Mouse (Mus musculus): ENCODE measurements at regions not wholly inside any gene's neighbourhood (a gene's known extent, or its start where the extent isn't known, plus 50 kb on each side); places are given as distances from the start of the nearest gene placed in this dataset.

DNA sequence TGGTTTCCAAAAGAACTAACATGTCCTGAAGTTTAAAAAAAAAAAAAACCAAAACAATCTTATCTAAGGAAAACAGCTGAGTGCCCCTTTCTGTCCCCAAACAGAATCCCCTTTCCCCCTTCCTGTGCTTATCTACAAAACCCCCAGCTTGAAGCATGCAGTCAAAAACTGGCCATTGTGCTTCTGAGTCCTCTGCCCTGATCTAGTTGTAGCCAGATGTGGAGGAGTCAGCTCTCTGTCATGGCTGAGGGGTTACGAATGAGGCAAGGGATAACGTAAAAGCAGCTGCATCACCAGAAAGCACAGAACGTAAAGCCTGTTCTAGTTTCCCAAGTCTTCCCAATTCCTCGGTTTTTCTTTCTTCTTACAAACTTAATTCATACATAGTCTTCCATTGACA is 164.3 kb upstream of the Tbc1d2b start:
- Histone ChIP-seq H3K27me3 (no peaks in the 10 kb centered on the region), H3K27ac (replicated peaks) (no peak overlapping the region), H3K4me1 (no peaks in the 10 kb centered on the region), H3K4me3 (no peak overlapping the region), H3K9me3 (no peaks in the 10 kb centered on the region), H3K36me3 (no peaks in the 10 kb centered on the region), H3K9ac (replicated peaks) (no peak overlapping the region), H3K4me2 (replicated peaks) (no peak overlapping the region)
- ATAC-seq (replicated peaks): no peak
- WGBS: 57% methylated on average over 4 of the region's 4 CpGs

DNA sequence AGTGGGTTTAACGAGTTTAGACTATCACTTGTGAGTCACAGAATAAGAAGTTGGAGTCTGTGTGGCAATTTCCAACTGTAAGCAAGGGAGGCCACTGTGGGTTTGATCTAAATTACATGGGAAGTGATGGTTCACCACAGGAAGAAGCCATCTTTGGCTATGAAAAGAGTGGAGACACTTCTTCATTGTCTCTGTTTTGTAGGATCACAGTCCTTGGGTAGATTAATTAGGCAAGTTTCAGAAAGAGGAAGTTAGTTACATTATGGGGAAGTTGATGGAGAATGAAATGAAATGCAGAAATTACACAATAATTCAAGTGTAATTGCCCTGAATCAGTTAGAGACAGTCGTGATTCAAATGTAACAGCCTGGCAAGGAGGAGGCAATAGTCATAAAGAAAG is 160.3 kb upstream of the Tbc1d2b start:
- Histone ChIP-seq H3K27ac (replicated peaks) (no peak overlapping the region), H3K36me3 (no peaks in the 10 kb centered on the region), H3K9ac (replicated peaks) (no peak overlapping the region), H3K9me3 (no peaks in the 10 kb centered on the region), H3K27me3 (no peaks in the 10 kb centered on the region), H3K4me3 (no peak overlapping the region), H3K4me1 (no peaks in the 10 kb centered on the region), H3K4me2 (replicated peaks) (no peak overlapping the region)
- 75% methylated on average over 2 of the region's 2 CpGs for WGBS
- ATAC-seq (replicated peaks): no peak

DNA sequence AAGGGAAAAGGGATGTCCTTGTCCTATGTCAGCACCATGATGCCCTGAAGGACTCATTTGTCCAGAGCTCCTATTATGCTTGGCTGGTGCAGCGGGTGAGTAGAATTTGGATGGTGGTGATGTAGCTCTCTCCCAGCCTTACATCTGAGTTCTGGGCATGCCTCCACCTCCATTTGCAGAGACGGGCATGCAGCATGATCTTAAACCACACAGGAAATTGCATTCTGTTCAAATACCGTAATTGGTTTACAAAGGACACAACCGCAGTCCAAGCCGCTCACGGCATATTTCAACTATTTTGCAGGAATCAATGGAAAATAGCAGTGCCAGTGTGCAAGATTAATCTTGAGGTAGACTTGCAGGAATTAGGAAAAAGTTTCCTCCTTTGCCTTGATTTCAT is 151.1 kb upstream of the Tbc1d2b start:
- H3K4me3 ChIP-seq: no peak overlapping the region
- no peak overlapping the region for H3K4me2 ChIP-seq (replicated peaks)
- WGBS: 90% methylated on average over 6 of the region's 6 CpGs
- no peaks in the 10 kb centered on the region for H3K36me3 ChIP-seq
- no peaks in the 10 kb centered on the region for H3K4me1 ChIP-seq
- no peaks in the 10 kb centered on the region for H3K9me3 ChIP-seq
- H3K9ac ChIP-seq (replicated peaks): no peak overlapping the region
- ATAC-seq (replicated peaks): no peak
- no peaks in the 10 kb centered on the region for H3K27me3 ChIP-seq
- H3K27ac ChIP-seq (replicated peaks): no peak overlapping the region

DNA sequence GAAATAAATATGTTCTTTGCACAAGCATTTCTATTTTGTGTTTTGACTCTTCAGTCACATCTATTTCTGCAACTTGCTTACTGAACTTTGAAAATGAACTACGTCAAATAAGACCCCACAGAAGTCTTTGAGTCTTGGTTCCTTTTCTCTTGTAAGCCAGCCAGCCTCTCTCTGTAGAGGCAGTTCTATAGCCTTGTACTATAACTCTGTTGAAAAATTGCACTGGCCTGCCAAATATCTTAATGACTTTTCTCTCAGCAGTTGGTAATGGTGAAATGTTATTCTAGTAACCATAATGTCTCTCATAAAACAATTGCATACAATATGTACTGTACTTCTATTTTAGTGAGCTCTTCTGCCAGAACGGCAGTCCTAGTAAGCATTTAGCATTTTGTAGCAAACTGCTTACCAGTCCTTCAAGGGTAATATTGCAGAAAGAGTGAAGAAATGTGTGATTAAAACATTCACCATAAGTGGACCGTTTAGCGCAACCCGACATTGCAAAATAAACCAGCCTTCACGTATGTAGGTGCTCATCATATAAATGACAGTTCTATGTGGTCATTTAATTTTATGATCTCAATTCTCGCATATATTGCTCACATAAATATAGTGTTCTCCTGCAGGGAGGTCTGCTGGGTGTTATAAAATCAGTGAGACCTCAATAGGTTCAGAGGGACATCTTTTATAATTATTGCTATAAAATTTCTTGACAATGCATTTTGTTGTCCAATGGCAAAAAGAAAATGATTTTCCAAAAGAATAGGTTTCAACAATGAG is 149.3 kb upstream of the Tbc1d2b start:
- Histone ChIP-seq H3K36me3 (no peaks in the 10 kb centered on the region), H3K9me3 (no peaks in the 10 kb centered on the region), H3K4me1 (no peaks in the 10 kb centered on the region), H3K9ac (replicated peaks) (no peak overlapping the region), H3K4me2 (replicated peaks) (no peak overlapping the region), H3K27me3 (no peaks in the 10 kb centered on the region), H3K27ac (replicated peaks) (no peak overlapping the region), H3K4me3 (no peak overlapping the region)
- 93% methylated on average over 7 of the region's 7 CpGs for WGBS
- no peak for ATAC-seq (replicated peaks)

DNA sequence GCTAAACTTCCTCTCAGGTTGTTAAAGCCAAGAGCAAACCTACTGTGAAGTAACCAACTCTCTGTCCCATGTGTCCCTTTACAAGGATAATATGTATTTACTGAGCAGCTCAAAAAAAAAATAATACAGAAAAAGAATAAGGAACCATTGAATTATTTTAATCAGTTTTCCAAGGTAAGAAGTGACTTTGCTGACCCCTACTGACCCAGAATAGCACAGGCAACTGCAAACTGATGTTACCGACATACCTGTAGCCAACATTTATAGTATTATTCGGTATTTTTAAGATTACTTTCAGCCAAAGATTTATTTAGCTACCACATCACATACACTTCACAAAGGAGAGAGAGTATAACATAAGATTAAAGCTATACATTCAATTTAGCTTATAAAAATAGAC is 138.2 kb upstream of the Tbc1d2b start:
- Histone ChIP-seq H3K27me3 (no peaks in the 10 kb centered on the region), H3K4me2 (replicated peaks) (no peak overlapping the region), H3K36me3 (no peaks in the 10 kb centered on the region), H3K9ac (replicated peaks) (no peak overlapping the region), H3K4me1 (no peaks in the 10 kb centered on the region), H3K27ac (replicated peaks) (no peak overlapping the region), H3K9me3 (no peaks in the 10 kb centered on the region), H3K4me3 (no peak overlapping the region)
- 77% methylated on average over 2 of the region's 2 CpGs for WGBS
- ATAC-seq (replicated peaks): no peak

DNA sequence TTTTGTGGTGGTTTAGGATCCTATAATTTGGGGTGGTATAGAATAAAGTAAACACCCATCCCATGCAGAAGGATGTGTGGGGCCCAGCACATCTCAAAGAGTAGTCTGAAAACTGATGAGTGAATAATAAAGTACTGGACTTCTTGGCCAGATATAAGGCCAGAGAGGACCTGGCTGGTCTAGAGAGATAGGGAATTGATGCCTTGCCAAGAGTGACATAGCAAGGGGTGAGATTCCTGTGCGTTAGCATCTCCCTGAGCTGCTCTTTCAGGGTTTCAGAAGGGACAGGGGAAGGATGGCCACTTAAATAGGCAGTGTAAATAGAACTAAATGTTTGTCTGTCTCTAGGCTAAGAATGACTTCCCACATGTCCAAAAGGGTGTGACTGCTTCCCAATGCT is 137.0 kb upstream of the Tbc1d2b start:
- Histone ChIP-seq H3K4me1 (no peaks in the 10 kb centered on the region), H3K9me3 (no peaks in the 10 kb centered on the region), H3K9ac (replicated peaks) (no peak overlapping the region), H3K4me2 (replicated peaks) (no peak overlapping the region), H3K36me3 (no peaks in the 10 kb centered on the region), H3K27ac (replicated peaks) (no peak overlapping the region), H3K4me3 (no peak overlapping the region), H3K27me3 (no peaks in the 10 kb centered on the region)
- 73% methylated on average over 1 of the region's 1 CpGs for whole genome bisulfite sequencing
- ATAC-seq (replicated peaks): no peak

DNA sequence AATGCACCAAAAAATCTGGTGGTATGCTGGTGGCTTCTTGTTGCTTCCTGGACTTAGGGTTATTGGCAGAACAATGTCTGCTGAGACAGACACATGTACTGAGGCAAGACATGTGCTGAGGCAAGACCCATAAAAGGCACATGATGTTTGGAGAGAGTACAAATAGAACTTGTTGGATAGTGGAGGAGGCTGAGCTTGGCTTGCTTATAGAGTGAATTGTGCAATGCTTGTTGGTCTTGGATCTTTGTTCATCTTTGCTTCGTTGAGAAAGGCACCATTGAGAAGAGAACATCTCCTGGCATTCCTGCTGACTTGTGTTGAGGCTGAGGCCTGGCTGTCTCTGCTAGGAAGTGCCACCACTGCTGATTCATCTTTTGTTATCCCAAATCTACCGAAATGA is 117.8 kb upstream of the Tbc1d2b start:
- WGBS: 83% methylated on average over 2 of the region's 2 CpGs
- Histone ChIP-seq H3K9me3 (no peaks in the 10 kb centered on the region), H3K27ac (replicated peaks) (no peak overlapping the region), H3K4me2 (replicated peaks) (no peak overlapping the region), H3K36me3 (no peaks in the 10 kb centered on the region), H3K4me1 (no peaks in the 10 kb centered on the region), H3K4me3 (no peak overlapping the region), H3K9ac (replicated peaks) (no peak overlapping the region), H3K27me3 (no peaks in the 10 kb centered on the region)
- ATAC-seq (replicated peaks): no peak

DNA sequence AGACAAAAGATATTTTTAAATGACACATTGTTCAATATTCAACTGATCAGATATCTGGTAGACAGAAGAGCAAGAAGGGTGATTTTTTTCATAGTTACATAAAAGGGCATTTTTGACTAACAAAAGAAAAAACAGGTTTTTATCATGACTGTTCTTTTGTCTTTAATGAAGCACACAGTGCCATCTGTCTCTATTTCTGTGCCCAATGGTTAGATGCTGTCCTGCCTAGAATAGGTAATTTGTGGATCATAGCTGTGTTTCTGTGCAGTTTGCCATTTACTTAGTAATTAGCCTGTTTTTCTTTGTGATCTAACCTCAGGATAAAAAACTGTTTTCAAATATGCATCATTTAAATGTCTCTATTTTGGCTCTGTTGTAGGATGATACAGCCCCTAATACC is 114.4 kb upstream of the Tbc1d2b start:
- Histone ChIP-seq H3K27me3 (no peaks in the 10 kb centered on the region), H3K4me1 (no peaks in the 10 kb centered on the region)
- ATAC-seq (replicated peaks): no peak

DNA sequence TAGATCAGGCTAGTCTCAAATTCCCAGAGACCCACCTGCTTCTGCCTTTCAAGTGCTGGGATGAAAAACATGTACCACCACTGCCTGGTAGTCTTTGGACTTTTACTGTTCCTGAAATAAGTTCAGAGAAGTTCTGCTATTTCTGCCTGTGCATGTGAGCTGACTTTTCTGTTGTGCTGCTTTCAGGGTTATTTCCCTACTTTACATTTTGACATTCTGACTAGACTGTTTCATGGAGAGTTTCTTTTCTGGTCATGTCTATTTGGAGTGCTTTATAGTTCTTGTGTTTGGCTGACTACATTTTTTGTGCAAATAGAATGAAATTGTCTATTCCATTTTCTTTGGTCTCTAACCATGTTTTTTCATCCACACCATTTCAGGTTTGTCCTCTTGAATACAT is 109.5 kb upstream of the Tbc1d2b start:
- Histone ChIP-seq H3K4me1 (no peaks in the 10 kb centered on the region), H3K36me3 (no peaks in the 10 kb centered on the region), H3K4me3 (no peak overlapping the region), H3K4me2 (replicated peaks) (no peak overlapping the region), H3K9me3 (no peaks in the 10 kb centered on the region), H3K27me3 (no peaks in the 10 kb centered on the region), H3K9ac (replicated peaks) (no peak overlapping the region), H3K27ac (replicated peaks) (no peak overlapping the region)
- ATAC-seq (replicated peaks): no peak

More for the DNA sequence above, 114.4 kb upstream of the Tbc1d2b start:
- Histone ChIP-seq H3K9ac (replicated peaks) (no peak overlapping the region), H3K4me2 (replicated peaks) (no peak overlapping the region), H3K4me3 (no peak overlapping the region), H3K36me3 (no peaks in the 10 kb centered on the region), H3K27ac (replicated peaks) (no peak overlapping the region), H3K9me3 (no peaks in the 10 kb centered on the region)

DNA sequence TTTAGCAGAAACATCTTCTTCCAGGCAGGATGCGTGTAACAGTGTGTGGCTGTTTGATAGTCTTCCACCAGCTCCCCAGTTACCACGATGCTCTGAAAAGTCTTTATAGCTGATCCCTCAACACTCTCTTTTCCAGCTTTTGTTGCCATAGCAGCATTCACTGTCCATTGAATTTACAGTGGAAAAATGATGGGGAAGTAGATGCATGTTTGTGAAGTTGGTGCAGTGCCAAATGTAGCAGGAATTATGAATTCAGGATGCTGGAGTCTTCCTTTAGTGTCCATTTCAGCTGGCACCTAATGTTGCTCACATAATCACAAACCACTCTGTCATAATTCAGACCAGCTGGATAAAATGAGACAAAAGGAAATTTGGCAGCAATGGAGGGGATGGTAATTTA is 99.0 kb upstream of the Tbc1d2b start:
- Histone ChIP-seq H3K27ac (replicated peaks) (0 out of 2 replicates have a peak overlapping the region, but pooled peaks have one; percentile 7), H3K4me3 (no peak overlapping the region), H3K9ac (replicated peaks) (no peak overlapping the region), H3K9me3 (no peaks in the 10 kb centered on the region), H3K36me3 (no peaks in the 10 kb centered on the region), H3K4me1 (no peaks in the 10 kb centered on the region), H3K27me3 (no peaks in the 10 kb centered on the region), H3K4me2 (replicated peaks) (no peak overlapping the region)
- ATAC-seq (replicated peaks): peak; percentile 87
- 58% methylated on average over 2 of the region's 2 CpGs for WGBS

DNA sequence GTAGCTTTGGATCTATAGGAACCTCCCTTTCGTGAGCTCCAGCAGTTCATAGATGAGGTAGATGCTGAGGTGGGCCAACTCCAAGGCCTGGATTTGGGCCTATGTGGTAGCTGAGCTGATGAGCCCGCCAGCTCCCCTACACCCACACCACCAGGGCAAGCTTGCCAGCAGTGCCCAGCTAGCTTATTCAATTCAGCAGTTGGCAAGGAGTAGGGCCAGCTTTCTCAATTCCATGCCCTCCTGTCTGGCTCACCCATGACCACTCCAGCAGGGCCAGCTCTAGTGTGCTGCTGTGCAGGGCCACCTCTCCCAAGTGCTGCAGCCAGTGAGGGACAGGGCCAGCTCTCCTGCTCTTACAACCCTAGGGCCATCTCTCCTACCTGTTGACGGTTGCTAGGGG is 97.1 kb upstream of the Tbc1d2b start:
- H3K36me3 ChIP-seq: no peaks in the 10 kb centered on the region
- ATAC-seq (replicated peaks): no peak; the same call in 1 of the 2 replicates
- no peak overlapping the region for H3K4me3 ChIP-seq
- H3K27me3 ChIP-seq: no peaks in the 10 kb centered on the region
- H3K4me1 ChIP-seq: no peaks in the 10 kb centered on the region
- no peak overlapping the region for H3K27ac ChIP-seq (replicated peaks)
- H3K9me3 ChIP-seq: no peaks in the 10 kb centered on the region
- H3K9ac ChIP-seq (replicated peaks): no peak overlapping the region
- H3K4me2 ChIP-seq (replicated peaks): no peak overlapping the region
- WGBS: 82% methylated on average over 3 of the region's 3 CpGs

DNA sequence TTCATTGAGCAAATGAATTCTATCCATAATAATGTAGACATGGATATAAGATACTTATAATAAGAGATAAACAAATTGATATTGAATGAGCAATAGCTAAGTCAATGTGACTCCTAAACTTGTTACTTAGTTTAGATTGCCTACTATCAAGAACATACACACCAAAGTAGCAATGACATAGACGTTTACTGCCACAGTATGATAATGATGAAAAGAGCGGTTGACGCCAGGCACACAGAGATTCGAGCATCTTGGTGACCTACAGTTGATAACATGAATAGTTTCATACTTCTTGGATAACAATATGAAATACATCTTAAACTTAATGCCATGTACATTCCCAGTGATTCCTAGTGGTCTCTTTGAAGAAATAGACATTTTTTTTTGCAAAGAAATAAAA is 55.9 kb upstream of the Tbc1d2b start:
- 90% methylated on average over 4 of the region's 4 CpGs for WGBS
- no peaks in the 10 kb centered on the region for H3K4me1 ChIP-seq
- H3K4me3 ChIP-seq: no peak overlapping the region
- no peaks in the 10 kb centered on the region for H3K27me3 ChIP-seq
- H3K9ac ChIP-seq (replicated peaks): no peak overlapping the region
- H3K4me2 ChIP-seq (replicated peaks): no peak overlapping the region
- H3K27ac ChIP-seq (replicated peaks): no peak overlapping the region
- no peaks in the 10 kb centered on the region for H3K9me3 ChIP-seq
- no peaks in the 10 kb centered on the region for H3K36me3 ChIP-seq
- no peak for ATAC-seq (replicated peaks)
